Mouse (Mus musculus) gastrocnemius, postnatal 25 days (tissue): ENCODE data around the gene Pafah1b3. TPM values are rescaled to one million over a fixed set of nuclear protein-coding genes. Genes with fewer than 3 reads are reported as not detected.

Source experiments
- total RNA-seq, 2 experiments: library from RNA; stranded (reverse); gene quantifications; 1 replicate in 1 of 2; 2 replicates in 1 of 2; pipeline ENCODE4 v1.2.3; 2021

Pafah1b3 gene
- total RNA-seq, 2 experiments from 2014 or later, result 1.4 to 1.5 TPM

Other genes starting within 250 kb of the Pafah1b3 start
- gene Grik5, start 225.6 kb downstream of the Pafah1b3 start, total RNA-seq, result 1 to 10 TPM; 2.3 to 2.7 TPM
- gene Zfp574, start 225.4 kb downstream of the Pafah1b3 start, total RNA-seq, result 1 to 10 TPM; 6.1 to 6.3 TPM
- gene Pou2f2, start 118.3 kb downstream of the Pafah1b3 start, total RNA-seq, result under 1 TPM; 0.08 to 0.21 TPM
- gene Dedd2, start 77.4 kb downstream of the Pafah1b3 start, total RNA-seq, result 1 to 10 TPM; 7.2 to 7.9 TPM
- 1 to 10 TPM; 4.6 to 5.2 TPM for gene Zfp526, start 76.6 kb downstream of the Pafah1b3 start, total RNA-seq
- gene Gsk3a, start 60.1 kb downstream of the Pafah1b3 start, total RNA-seq, result 10 to 100 TPM; 59.5 to 66.2 TPM
- gene Erf, start 47.2 kb downstream of the Pafah1b3 start, total RNA-seq, result 1 to 10 TPM; 5.8 to 7.2 TPM
- gene Cic, start 30.3 kb downstream of the Pafah1b3 start, total RNA-seq, result 10 to 100 TPM; 29.0 to 30.4 TPM
- gene Prr19, start 3.4 kb upstream of the Pafah1b3 start, total RNA-seq, result not detected
- not detected for gene Tmem145, start 8.1 kb upstream of the Pafah1b3 start, total RNA-seq
- gene Megf8, start 19.2 kb upstream of the Pafah1b3 start, total RNA-seq, result 10 to 100 TPM; 15.5 to 18.7 TPM
- gene Cnfn, start 71.7 kb upstream of the Pafah1b3 start, total RNA-seq, result not detected
- 10 to 100 TPM; 12.8 to 42.6 TPM for gene Lipe, start 100.7 kb upstream of the Pafah1b3 start, total RNA-seq
- not detected for gene Cxcl17, start 114.9 kb upstream of the Pafah1b3 start, total RNA-seq
- gene Ceacam1, start 179.6 kb upstream of the Pafah1b3 start, total RNA-seq, result 1 to 10 TPM; 4.1 to 5.2 TPM
- under 1 TPM; 0.49 to 0.59 TPM for gene Ceacam2, start 241.9 kb upstream of the Pafah1b3 start, total RNA-seq